Mouse (Mus musculus) lung, postnatal 0 days (tissue): ENCODE data around the gene Syne2.

Experiments used
- CTCF ChIP-seq: IDR thresholded peaks from 2 replicates; pipeline ENCODE4 v1.5.1; 2016; ENCODE audit warnings: antibody characterized with exemption, mild to moderate bottlenecking
- EP300 ChIP-seq: IDR thresholded peaks from 2 replicates; pipeline ENCODE4 v1.6.1; 2016; ENCODE audit warnings: antibody characterized with exemption, mild to moderate bottlenecking, control low read depth

GRCm38 (mm10) chr12:75771410-75771809, 46.5 kb upstream of the Syne2 start:
- TF ChIP-seq CTCF = no peak
- no peak for TF ChIP-seq EP300
